Mouse (Mus musculus) limb, embryonic 10.5 days (tissue): Measurements from ENCODE around the gene Crp. TPM values are rescaled to one million over a fixed set of nuclear protein-coding genes. Genes with fewer than 3 reads are reported as not detected.

ENCODE experiments used
- DNase-seq: peaks from one replicate; pipeline ENCODE4 v3.0.0-alpha.2; 2017; ENCODE audit warnings: low spot score
- H3K27ac ChIP-seq: fragments of 300-500 bp; sonication (generic); 2 replicates; pipeline ENCODE4 v1.5.1; 2016; ENCODE audit warnings: mild to moderate bottlenecking
- H3K27me3 ChIP-seq: fragments of 300-500 bp; sonication (generic); 2 replicates; pipeline ENCODE4 v1.6.1; 2016; ENCODE audit warnings: low read depth, mild to moderate bottlenecking; ENCODE audit not compliant: poor library complexity, severe bottlenecking
- H3K36me3 ChIP-seq: fragments of 300-500 bp; sonication (generic); 2 replicates; pipeline ENCODE4 v1.6.1; 2016; ENCODE audit warnings: mild to moderate bottlenecking, moderate library complexity
- H3K4me1 ChIP-seq: fragments of 300-500 bp; sonication (generic); 2 replicates; pipeline ENCODE4 v1.6.1; 2016
- H3K4me3 ChIP-seq: fragments of 300-500 bp; sonication (generic); 2 replicates; pipeline ENCODE4 v1.5.1; 2016; ENCODE audit warnings: mild to moderate bottlenecking, moderate library complexity
- H3K9me3 ChIP-seq: fragments of 300-500 bp; sonication (generic); replicated peaks from 2 replicates; pipeline ENCODE4 v1.6.1; 2016; ENCODE audit warnings: mild to moderate bottlenecking
- WGBS: fragments of 180-500 bp; shearing (Covaris S2); methylation state at CpG from one replicate; pipeline ENCODE4 v1.1.7; 2016; 5-methylcytosine and 5-hydroxymethylcytosine counted together
- polyA plus RNA-seq: library from polyadenylated mRNA; unstranded; fragments of >200 nt; fragmentation: Nextera tagmentation; extraction: Ambion mirVana; gene quantifications from 2 replicates; pipeline ENCODE4 v1.2.1, GENCODE M21; 2016

Crp gene
- polyA plus RNA-seq, 1 experiment from 2014 or later: not detected

GRCm38 (mm10) chr1:172779195-172779594, 81.3 kb downstream of the Crp start:
- H3K9me3 ChIP-seq: no peaks in the 10 kb centered on the region
- no peak overlapping the region for H3K27ac ChIP-seq
- DNase-seq: no peak
- no peak overlapping the region for H3K4me3 ChIP-seq
- 87% methylated on average over 5 of the region's 5 CpGs for WGBS
- no peaks in the 10 kb centered on the region for H3K27me3 ChIP-seq
- H3K36me3 ChIP-seq: no peaks in the 10 kb centered on the region
- H3K4me1 ChIP-seq: no peaks in the 10 kb centered on the region

GRCm38 (mm10) chr1:172785322-172785721, 87.5 kb downstream of the Crp start:
- no peak for DNase-seq
- no peak overlapping the region for H3K4me3 ChIP-seq
- 94% methylated on average over 2 of the region's 2 CpGs for WGBS
- no peaks in the 10 kb centered on the region for H3K36me3 ChIP-seq
- no peaks in the 10 kb centered on the region for H3K27me3 ChIP-seq
- no peaks in the 10 kb centered on the region for H3K4me1 ChIP-seq
- H3K27ac ChIP-seq: no peak overlapping the region
- H3K9me3 ChIP-seq: no peaks in the 10 kb centered on the region

GRCm38 (mm10) chr1:172785886-172786285, 88.0 kb downstream of the Crp start:
- H3K36me3 ChIP-seq: no peaks in the 10 kb centered on the region
- no peaks in the 10 kb centered on the region for H3K4me1 ChIP-seq
- no peaks in the 10 kb centered on the region for H3K27me3 ChIP-seq
- no peak overlapping the region for H3K27ac ChIP-seq
- H3K4me3 ChIP-seq: no peak overlapping the region
- no peaks in the 10 kb centered on the region for H3K9me3 ChIP-seq
- WGBS: 23% methylated on average over 1 of the region's 1 CpGs
- no peak for DNase-seq

- no peaks in the 10 kb centered on the region for H3K9me3 ChIP-seq
- no peak overlapping the region for H3K4me3 ChIP-seq
- H3K27me3 ChIP-seq: no peaks in the 10 kb centered on the region
- no peaks in the 10 kb centered on the region for H3K36me3 ChIP-seq
- no peak overlapping the region for H3K27ac ChIP-seq
- 96% methylated on average over 2 of the region's 2 CpGs for WGBS
- DNase-seq: no peak
- H3K4me1 ChIP-seq: no peaks in the 10 kb centered on the region
Measured at GRCm38 (mm10) chr1:172828975-172829374, 131.1 kb downstream of the Crp start.

- no peaks in the 10 kb centered on the region for H3K9me3 ChIP-seq
- no peaks in the 10 kb centered on the region for H3K36me3 ChIP-seq
- 90% methylated on average over 2 of the region's 2 CpGs for WGBS
- no peak overlapping the region for H3K4me3 ChIP-seq
- no peaks in the 10 kb centered on the region for H3K4me1 ChIP-seq
- H3K27ac ChIP-seq: no peak overlapping the region
- no peaks in the 10 kb centered on the region for H3K27me3 ChIP-seq
- DNase-seq: no peak
Measured at GRCm38 (mm10) chr1:172847044-172847761, 149.3 kb downstream of the Crp start.

GRCm38 (mm10) chr1:172848171-172848570, 150.3 kb downstream of the Crp start:
- 93% methylated on average over 2 of the region's 2 CpGs for WGBS

GRCm38 (mm10) chr1:172875265-172875664, 177.4 kb downstream of the Crp start:
- WGBS: 86% methylated on average over 4 of the region's 4 CpGs
- DNase-seq: no peak

More at GRCm38 (mm10) chr1:172848171-172848570, 150.3 kb downstream of the Crp start:
- H3K4me3 ChIP-seq: no peak overlapping the region
- H3K27ac ChIP-seq: no peak overlapping the region
- no peaks in the 10 kb centered on the region for H3K9me3 ChIP-seq
- no peaks in the 10 kb centered on the region for H3K4me1 ChIP-seq
- H3K36me3 ChIP-seq: no peaks in the 10 kb centered on the region
- no peak for DNase-seq
- H3K27me3 ChIP-seq: no peaks in the 10 kb centered on the region

GRCm38 (mm10) chr1:172876675-172877074, 178.8 kb downstream of the Crp start:
- DNase-seq: no peak
- Histone ChIP-seq H3K4me3 (no peak overlapping the region), H3K27me3 (no peaks in the 10 kb centered on the region), H3K27ac (no peak overlapping the region), H3K4me1 (no peaks in the 10 kb centered on the region), H3K9me3 (no peaks in the 10 kb centered on the region), H3K36me3 (no peaks in the 10 kb centered on the region)
- WGBS: 92% methylated on average over 1 of the region's 1 CpGs

More at GRCm38 (mm10) chr1:172875265-172875664, 177.4 kb downstream of the Crp start:
- no peaks in the 10 kb centered on the region for H3K36me3 ChIP-seq
- no peak overlapping the region for H3K27ac ChIP-seq
- H3K4me3 ChIP-seq: no peak overlapping the region
- no peaks in the 10 kb centered on the region for H3K4me1 ChIP-seq
- no peaks in the 10 kb centered on the region for H3K9me3 ChIP-seq
- H3K27me3 ChIP-seq: no peaks in the 10 kb centered on the region

Other genes starting within 250 kb of the Crp start
- gene Slamf9, start 222.7 kb upstream of the Crp start, polyA plus RNA-seq: 0.18 TPM in 1 of 2 replicates, not detected in the other
- 79.5 and 85.8 TPM in 2 replicates for gene Igsf9, start 216.3 kb upstream of the Crp start, polyA plus RNA-seq
- 77.0 and 84.6 TPM in 2 replicates for gene Tagln2, start 198.0 kb upstream of the Crp start, polyA plus RNA-seq
- gene Cfap45, start 177.3 kb upstream of the Crp start, polyA plus RNA-seq: 0.67 and 1.0 TPM in 2 replicates
- 0.13 TPM in 1 of 2 replicates, not detected in the other for gene Vsig8, start 142.1 kb upstream of the Crp start, polyA plus RNA-seq
- 0.11 TPM in 1 of 2 replicates, not detected in the other for gene Slamf8, start 107.5 kb upstream of the Crp start, polyA plus RNA-seq
- 0.21 and 0.58 TPM in 2 replicates for gene Fcrl6, start 95.5 kb upstream of the Crp start, polyA plus RNA-seq
- gene Dusp23, start 65.1 kb upstream of the Crp start, polyA plus RNA-seq: 8.6 and 12.0 TPM in 2 replicates
- not detected in 2 replicates for gene Apcs, start 197.0 kb downstream of the Crp start, polyA plus RNA-seq